Mouse (Mus musculus) brain, adult 2 months (tissue): ENCODE data around the gene Rwdd3.

Experiments used
- DNase-seq: peaks from one replicate; pipeline ENCODE4 v3.0.0; 2011; ENCODE audit warnings: low read depth, low spot score

Gene Rwdd3

DNA sequence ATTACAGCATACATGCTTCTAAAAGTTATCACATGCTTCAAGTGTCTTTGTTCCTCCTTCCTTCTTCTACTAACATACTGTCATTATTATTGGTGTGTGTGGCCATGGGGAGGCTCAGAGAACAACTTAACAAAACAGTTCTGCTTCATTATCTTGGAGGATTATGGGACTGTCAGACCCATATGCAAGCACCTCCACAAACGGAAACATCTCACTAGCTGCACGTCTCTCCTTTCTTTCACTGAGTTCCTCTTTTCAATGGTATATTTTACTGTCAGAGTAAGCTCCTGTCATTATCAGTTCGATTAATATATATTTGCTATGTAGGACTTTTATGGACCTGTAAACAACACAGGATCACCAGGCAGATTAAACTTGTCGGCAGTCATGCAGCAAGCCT, 11.1 kb downstream of the Rwdd3 start:
- no peak for DNase-seq

DNA sequence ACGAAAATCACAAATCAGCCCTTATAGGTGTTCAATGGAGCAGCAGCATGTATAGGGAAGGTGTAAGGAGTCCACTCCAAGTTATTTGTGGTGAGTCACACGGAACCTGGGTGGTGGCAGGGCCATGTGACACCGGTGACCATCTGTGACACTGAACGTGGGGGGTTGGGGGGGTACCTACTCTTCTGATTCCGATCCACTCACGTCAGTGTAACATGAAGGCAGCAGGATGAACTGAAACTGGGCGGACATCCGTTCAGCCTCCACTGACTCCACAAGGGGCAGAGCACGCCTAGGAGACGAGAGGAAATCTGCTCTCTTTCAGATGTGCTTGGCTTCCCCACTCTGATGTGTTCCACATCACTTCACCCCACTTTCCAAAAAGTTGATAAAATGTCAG, 11.9 kb downstream of the Rwdd3 start:
- peak; percentile 75 for DNase-seq

DNA sequence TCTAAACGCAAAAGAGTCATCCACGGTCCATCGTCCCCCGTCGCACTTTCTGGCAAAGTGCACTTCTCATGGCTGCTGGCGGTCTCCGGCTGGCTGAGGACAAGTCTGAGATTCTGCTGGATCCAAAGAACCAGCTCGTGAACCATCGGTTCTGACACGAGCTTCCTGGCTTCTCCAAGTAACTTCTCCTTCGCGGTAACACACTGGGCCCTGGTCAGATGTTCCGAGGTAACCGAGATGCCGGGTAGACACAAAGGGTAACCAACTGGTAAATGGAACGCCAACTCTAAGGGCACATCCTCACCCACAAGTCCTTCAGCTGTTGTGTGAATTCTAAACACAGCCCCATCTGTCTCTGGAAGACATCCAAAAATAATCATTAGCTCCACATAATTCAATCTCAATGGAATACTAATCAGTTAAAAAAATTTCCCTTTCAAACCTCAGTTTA, 12.6 kb downstream of the Rwdd3 start:
- peak; percentile 29 for DNase-seq

DNA sequence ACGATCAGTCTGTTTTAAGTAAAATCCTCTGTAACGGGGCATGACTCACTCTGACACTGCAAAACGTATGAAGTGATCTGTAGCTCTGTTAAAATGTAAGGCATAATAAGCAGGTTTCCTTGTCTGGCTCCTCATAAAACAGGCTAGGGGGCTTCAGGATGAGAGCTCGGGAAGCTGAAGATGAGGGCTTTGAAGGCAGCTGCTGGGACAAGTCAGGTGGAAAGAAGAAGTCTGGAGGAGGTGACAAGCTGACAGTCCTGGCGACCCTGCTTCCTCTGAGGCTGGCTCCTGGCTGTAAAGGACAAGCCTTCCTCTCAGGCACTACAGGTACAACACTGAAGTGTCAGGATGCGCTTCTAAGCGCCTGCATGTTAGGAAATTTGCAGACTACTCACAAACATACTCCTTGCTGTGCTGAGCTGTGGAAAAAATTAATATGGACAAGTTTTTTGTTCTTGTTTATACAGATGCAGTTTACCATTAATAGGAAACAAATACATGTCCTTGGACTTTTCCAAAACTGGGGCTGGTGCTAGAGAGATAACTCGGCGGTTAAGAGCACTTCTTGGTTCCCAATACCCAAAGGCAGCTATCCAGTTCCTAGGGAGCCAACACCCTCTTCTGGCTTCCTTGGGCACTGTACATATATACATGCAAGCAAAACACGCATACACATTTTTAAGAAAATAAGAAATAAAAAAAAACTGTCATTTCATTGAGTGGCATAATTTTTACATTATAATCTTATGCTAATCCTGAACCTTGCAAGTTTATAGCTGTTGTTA, 13.8 kb downstream of the Rwdd3 start:
- DNase-seq, result peak; percentile 13

DNA sequence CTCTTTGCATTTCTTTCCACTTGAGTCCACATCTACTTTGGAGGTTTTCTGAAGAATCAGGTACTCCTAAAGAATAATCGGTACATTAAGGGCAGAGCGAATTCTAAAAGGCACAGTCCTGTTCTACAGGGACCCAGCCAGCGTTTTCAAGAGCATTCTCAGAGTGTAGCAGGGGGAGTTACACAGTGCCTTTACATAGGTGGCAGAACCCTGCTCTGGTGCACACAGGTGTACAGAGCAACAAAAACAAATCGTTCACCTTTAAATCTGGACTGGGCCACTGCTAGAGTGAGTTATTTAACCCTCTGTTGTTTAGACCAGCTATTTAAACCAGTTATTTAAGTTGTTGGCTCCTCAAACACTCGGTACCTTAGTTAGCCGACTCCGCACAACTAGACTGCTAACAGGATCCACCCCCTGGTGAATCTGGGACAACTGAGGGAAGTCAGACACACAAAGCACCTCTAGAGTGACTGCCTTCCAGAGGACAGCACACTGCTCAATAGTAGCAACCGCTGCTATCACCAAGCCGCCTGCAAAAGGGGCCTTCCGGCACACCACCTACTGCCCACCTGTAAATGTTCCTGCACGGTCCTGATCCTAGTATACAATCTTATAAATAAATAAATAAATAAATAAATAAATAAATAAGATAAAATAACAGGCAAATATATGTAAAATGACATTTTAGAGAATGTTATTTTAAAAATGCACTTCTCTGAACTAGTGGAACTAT, 14.9 kb downstream of the Rwdd3 start:
- no peak for DNase-seq

DNA sequence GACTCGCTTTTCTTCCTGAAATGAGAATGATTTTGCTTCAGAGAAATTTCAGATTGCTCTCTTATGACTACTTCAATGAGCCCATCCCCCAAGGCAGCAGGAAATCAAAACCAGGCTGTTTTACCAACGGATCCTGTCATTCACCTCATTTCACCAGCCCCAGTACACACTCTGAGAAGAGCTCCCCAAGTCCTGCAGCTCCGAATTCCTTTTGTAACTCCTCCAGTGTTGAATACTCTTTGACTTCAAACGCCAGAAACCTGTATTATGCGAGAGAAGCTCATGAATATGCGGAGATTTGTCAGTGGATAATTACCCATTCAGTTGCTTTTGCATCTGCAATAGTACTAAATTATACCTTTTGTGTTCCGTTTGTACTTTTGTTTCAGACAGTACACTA, 15.5 kb downstream of the Rwdd3 start:
- DNase-seq, result peak; percentile 39

DNA sequence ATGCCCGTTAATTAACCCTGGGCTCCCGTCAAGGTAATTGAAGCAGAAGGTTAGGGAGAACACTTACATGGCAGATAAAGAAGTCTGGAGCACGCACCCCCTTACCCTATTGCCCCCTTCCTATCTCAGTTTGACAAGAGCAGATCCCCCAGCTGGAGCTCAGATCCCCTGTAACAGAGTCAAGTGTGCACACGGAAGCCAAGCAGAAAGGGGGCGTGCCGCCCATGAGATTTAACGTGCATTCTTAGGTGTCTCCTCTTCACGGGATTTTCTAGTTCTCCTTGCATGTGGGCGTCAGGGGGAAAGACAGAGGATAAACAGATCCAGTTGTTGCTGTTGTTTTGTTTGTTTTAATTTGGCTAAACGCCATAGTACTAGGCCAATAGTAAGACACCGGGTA, 37.6 kb downstream of the Rwdd3 start:
- DNase-seq, result no peak

DNA sequence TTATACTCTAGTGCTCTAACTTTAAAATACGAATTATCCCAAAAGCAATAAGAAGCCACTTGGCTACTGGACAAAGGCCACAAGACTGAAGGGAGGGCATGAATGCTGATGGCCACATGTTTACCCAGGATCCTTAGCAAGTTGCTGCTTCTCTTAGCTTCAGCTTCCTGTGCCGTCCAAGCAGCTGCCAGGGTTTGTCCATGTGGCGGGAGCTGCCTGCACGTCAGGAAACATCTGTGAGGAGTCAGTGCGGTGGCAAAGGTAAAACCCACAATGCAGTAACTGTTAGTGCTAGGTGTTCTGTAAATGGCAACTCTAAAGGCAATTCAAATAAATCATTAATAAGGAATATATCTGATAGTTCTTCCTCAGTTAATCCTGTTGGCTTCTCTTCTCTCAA, 38.5 kb downstream of the Rwdd3 start:
- no peak for DNase-seq

DNA sequence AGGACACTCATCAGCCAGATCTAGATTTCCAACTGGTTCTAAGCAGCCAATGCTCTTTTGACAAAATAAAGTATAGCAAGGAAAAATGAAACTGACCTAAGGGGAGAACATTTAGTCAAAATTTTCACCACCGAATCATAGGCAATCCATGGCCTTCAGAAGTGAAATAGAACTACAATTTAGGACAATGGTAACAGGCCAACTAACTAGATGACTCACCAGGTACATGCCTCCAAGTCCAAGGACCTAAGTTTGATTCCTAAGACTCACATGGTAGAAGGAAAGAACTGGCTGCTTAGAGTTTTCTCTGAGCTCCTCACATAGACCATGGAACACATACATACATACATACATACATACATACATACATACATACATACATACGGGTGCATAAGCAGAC, 44.3 kb downstream of the Rwdd3 start:
- DNase-seq, result no peak

DNA sequence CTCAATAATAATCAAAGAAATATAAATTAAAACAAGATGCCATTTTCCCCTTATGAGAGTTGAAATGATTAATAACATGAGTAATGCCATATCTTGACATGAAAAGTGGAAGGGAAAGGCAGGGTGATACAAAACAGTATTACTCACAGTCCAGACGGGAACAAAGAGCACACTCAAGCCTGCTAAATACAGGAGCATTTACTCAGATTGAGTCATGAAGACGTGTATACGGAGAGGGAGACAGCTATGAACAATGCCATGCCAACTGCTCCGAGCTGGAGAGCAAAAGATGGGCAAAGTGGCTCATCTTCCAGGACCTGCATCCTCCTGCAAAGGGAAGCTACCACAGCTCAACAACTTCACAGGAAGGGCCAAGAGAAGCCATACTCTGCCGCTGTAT, 45.0 kb downstream of the Rwdd3 start:
- DNase-seq, result peak; percentile 39

DNA sequence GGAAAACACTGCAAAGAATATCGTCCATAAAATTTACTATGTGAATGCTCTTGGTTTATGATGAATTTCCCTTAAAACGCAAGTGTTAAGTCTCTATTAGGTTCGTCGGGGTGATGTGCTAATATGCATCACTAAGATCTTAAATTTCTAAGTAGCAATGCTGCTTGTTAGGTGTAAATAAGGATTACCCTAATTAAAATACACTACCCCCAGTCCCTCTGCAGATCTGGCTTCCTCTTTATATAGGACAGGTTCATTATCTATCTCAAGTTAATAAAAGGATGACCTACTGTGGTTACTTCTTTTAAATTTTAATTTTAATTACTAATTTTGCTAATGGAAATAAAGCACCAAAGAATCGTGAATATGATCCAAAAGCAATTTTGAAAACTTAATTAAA, 50.4 kb downstream of the Rwdd3 start:
- no peak for DNase-seq

DNA sequence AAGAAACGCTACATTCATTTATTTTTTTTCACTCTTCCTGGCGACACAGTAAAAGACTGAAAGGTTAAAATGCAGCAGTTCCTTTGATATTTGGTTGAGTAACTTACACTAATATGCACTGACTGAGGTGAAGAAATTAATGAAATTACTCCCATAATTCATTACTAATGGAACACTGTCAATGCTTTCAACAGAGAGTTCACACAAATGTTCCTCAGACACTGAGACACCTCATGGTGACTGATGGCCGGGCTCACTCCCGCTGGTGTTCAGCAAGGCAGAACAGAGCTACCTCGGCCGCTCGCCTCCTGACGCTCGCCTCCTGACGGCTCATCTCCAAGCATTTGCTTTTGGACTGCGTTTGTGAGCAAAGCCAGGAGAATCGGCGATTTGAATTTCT, 54.9 kb downstream of the Rwdd3 start:
- DNase-seq, result peak; percentile 16

DNA sequence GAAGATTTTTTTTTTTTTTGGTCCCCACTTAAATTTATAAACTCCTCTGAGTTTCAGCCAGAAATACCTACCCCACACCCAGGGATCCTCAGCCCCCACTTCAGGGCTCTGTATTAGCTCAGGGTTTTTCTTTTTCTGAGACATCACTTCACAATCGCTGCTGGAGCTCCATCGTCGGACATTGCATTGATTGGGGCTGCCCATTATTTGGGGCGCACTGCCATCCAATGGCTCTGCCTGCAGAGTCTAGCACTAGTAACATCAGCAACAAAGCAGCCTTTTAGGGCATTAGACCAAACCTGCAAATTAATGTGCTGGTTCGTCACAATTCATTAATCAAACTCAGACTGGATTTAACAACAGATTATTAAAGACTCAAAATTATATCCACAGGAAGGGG, 55.4 kb downstream of the Rwdd3 start:
- no peak for DNase-seq

DNA sequence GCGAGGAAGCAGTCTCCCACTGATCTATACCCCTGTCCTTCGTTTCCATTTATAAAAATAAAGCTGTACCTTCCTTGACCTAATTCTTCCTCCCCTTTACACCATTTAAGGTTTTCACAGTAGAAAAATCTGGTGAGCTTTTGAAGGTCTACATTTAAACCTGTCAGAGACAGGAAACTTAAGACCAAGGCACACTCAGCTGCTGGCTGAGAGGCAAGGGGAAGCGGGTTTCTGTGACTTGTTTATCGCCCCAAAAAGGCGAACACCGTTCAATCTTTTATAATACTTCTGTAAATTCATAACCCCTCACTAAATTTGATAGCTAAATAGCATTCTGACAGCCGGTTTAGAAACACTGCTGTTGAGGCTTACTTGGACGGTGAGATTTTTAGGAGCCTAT, 60.4 kb downstream of the Rwdd3 start:
- no peak for DNase-seq

DNA sequence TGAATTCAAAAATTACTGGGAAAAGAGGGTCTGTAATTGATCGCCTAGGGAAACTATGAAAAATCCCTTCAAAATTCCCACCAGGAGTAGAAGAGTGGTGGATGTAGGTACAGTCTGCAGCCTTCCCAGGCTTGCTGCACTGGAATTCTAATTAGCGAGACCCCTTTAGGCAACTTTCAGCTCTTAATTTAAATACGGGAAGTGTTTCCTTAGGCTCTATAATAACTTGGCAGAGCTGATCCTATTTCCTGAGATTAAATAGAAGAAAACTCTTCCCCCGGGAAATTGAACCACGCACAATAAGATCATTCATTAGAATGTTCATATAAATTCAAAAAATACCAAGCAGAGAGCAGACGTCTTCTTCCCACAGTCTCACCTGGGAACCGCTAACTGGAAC, 61.1 kb downstream of the Rwdd3 start:
- DNase-seq, result no peak

DNA sequence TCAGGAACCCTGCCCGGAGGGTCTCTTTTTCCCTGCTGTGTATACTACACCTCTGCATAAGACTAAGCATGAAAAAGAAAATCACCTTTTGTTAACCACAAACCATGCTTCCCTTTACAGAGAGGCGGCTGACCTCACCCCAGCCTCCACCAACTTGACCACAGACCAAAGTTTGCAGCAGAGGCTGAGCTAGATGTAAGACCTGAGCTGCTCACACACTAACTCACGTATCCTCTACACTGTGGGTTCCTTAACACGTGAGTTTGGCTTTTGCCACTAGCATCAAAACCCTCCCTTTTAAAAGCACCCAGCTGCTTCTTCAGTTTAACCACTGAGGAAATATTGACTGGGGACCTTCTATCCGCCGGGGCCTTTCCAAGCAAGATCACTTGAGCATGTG, 64.0 kb downstream of the Rwdd3 start:
- no peak for DNase-seq

DNA sequence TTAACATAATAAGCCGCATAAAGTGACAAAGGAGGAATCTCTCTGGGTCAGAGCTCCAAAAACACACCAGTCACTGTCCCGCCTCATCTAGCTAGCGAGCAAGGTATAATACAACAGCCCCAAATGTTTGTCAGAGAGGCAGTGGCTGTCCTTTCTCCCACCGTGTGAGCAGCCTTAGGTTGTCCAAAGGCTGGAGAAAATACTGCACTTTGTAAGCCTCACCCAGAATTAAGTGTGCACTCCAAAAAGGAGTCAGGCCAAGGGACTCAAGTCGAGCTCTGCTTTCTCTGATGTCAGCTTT, 66.1 kb downstream of the Rwdd3 start:
- peak; percentile 7 for DNase-seq
